Mouse (Mus musculus) heart, embryonic 10.5 days (tissue): ENCODE results near the gene Slc22a29. TPM values are rescaled to one million over a fixed set of nuclear protein-coding genes. Genes with fewer than 3 reads are reported as not detected.
"Not testable (repeated sequence)": the region's sequence is repeated elsewhere in the genome, so short reads cannot be mapped to it uniquely, and the experiment has no call there.

Experiments
- DNase-seq: peaks from one replicate; pipeline ENCODE4 v3.0.0-alpha.2; 2017; ENCODE audit warnings: low spot score
- H3K27ac ChIP-seq: fragments of 300-500 bp; sonication (generic); 2 replicates; pipeline ENCODE4 v1.5.1; 2016; ENCODE audit warnings: mild to moderate bottlenecking
- H3K27me3 ChIP-seq: fragments of 300-500 bp; sonication (generic); 2 replicates; pipeline ENCODE4 v1.6.1; 2016; ENCODE audit warnings: mild to moderate bottlenecking; ENCODE audit not compliant: poor library complexity, insufficient read depth, severe bottlenecking
- H3K36me3 ChIP-seq: fragments of 300-500 bp; sonication (generic); 2 replicates; pipeline ENCODE4 v1.6.1; 2016; ENCODE audit warnings: mild to moderate bottlenecking, moderate library complexity
- H3K4me1 ChIP-seq: fragments of 300-500 bp; sonication (generic); 2 replicates; pipeline ENCODE4 v1.6.1; 2016; ENCODE audit warnings: mild to moderate bottlenecking
- H3K4me3 ChIP-seq: fragments of 300-500 bp; sonication (generic); 2 replicates; pipeline ENCODE4 v1.5.1; 2016; ENCODE audit warnings: mild to moderate bottlenecking, moderate library complexity
- H3K9me3 ChIP-seq: fragments of 300-500 bp; sonication (generic); 2 replicates; pipeline ENCODE4 v1.6.1; 2016; ENCODE audit warnings: mild to moderate bottlenecking, moderate library complexity
- WGBS: fragments of 180-500 bp; shearing (Covaris S2); methylation state at CpG from one replicate; pipeline ENCODE4 v1.1.7; 2016; 5-methylcytosine and 5-hydroxymethylcytosine counted together
- polyA plus RNA-seq: library from polyadenylated mRNA; unstranded; fragments of >200 nt; fragmentation: Nextera tagmentation; extraction: Ambion mirVana; gene quantifications from 2 replicates; pipeline ENCODE4 v1.2.1, GENCODE M21; 2016

The Slc22a29 gene
- polyA plus RNA-seq: not detected in 2 replicates

DNA sequence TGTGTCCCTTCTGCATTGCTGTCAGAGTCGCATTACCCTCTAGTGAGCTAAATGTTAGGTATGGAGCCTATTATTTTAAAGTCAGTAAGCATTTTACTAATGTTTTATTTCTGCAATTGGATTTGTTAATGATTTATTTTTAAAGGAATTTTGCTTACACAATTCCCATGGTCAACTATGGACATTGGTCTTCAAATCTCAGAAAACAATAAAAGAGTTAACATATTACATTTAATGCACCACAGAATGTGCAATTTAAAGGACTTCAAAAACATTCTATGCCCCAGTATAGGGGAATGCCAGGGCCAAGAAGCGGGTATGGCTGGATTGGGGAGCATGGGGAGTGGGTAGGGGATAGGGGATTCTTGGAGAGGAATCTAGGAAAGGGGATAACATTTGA is at the start of gene Slc22a29:
Gene Slc22a29 (minus strand): TSS at position 101 of the 400 bp plus-strand sequence.
- Histone ChIP-seq H3K27me3 (no peaks in the 10 kb centered on the region), H3K4me3 (no peak within 1 kb of the TSS), H3K4me1 (no peaks in the 10 kb centered on the region), H3K27ac (no peak within 1 kb of the TSS), H3K9me3 (no peaks in the 10 kb centered on the region), H3K36me3 (no peaks in the 10 kb centered on the region)
- WGBS: 69% methylated on average over 2 of the region's 2 CpGs
- no peak for DNase-seq

DNA sequence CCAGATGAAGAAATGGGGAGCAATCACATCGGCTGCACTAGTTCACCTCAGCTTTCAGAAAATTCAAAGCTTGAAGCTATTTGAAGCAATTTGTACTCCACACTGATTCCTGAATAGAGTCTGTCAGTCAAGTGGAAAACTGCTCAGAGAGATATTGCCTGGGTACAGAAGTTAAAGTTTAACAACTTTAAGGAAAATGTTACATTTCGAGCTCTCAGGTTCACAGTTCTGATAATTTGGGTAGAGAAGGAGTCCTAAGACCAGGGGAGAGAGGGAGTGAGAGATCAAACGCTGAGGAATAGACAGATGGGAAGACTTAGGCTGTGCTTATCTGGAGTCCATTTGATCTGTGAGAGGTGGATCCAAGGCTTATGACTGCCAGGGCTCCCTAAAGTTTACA is 46.6 kb upstream of the Slc22a29 start:
- H3K9me3 ChIP-seq: no peaks in the 10 kb centered on the region
- H3K4me1 ChIP-seq: no peaks in the 10 kb centered on the region
- no peak for DNase-seq
- no peak overlapping the region for H3K27ac ChIP-seq
- WGBS: 66% methylated on average over 3 of the region's 3 CpGs
- no peaks in the 10 kb centered on the region for H3K36me3 ChIP-seq
- no peaks in the 10 kb centered on the region for H3K27me3 ChIP-seq
- no peak overlapping the region for H3K4me3 ChIP-seq

DNA sequence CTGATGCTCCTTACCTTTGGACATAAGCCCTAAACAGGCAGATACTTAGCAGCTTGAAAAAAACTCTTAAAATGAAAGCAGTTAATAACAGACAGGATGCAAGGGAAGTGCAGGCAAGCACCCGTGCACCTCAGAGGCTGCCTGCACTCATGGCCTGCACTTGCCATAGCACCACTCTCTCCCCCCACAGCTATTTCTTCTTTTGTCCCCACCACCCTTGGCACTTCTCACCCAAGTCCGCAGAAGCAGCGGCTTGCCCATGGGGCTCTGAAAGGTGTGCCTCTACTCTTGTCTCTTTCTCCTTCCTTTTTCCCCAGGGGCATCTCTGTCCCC is 34.0 kb upstream of the Slc22a29 start:
- 20% methylated on average over 3 of the region's 3 CpGs for WGBS
- DNase-seq: no peak

DNA sequence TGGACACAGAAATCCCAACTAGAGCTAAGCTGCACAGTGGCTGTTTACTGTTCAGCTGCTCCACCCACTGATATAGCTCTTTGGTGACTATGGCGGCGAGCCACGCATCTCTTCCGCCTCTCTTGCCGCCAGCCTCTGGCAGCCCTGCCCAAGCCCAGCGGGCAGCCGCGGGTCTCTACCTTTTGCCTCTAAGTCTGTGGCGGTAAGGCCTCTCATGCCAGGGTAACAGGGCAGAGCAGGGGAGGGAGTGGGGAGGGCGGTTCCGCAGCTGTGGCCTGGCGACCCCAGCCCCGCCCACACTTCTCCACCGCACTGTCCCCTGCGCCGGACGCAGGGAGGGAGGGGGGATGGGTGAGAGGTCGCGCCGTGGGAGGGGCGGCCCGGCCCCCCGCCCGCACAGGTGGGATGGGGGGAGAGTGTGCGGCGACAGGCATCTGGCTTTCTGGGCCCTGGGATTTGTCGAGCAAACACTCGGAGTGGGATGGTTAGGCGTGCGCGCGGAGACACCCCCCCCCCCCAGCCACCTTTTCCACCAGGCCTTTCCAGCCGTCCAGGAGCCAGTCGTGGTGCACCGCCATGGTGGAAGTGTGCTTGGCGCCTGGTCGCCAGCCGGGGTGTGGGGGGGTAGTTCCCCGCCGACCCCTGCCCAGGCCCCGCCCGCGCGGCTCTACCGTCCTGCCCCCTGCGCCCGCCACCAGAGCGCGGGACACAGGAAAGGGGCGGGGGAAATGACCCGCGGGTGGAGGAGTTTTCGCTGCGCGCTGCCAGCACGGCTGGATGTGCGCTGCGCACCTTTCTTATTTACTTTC is 33.4 kb upstream of the Slc22a29 start:
- H3K27me3 ChIP-seq: no peaks in the 10 kb centered on the region
- H3K27ac ChIP-seq: peak overlapping the region; percentile 92
- H3K4me1 ChIP-seq: no peaks in the 10 kb centered on the region
- WGBS: 8% methylated on average over 55 of the region's 58 CpGs
- DNase-seq: peak; percentile 82
- H3K4me3 ChIP-seq: peak overlapping the region; percentile 77
- H3K9me3 ChIP-seq: no peaks in the 10 kb centered on the region; the same call in 1 of the 2 replicates
- H3K36me3 ChIP-seq: no peaks in the 10 kb centered on the region

More for the DNA sequence above, 34.0 kb upstream of the Slc22a29 start:
- Histone ChIP-seq H3K27ac (peak overlapping the region; percentile 92), H3K27me3 (no peaks in the 10 kb centered on the region), H3K9me3 (no peaks in the 10 kb centered on the region; the same call in 1 of the 2 replicates), H3K4me3 (peak overlapping the region; percentile 77), H3K36me3 (no peaks in the 10 kb centered on the region), H3K4me1 (no peaks in the 10 kb centered on the region)

DNA sequence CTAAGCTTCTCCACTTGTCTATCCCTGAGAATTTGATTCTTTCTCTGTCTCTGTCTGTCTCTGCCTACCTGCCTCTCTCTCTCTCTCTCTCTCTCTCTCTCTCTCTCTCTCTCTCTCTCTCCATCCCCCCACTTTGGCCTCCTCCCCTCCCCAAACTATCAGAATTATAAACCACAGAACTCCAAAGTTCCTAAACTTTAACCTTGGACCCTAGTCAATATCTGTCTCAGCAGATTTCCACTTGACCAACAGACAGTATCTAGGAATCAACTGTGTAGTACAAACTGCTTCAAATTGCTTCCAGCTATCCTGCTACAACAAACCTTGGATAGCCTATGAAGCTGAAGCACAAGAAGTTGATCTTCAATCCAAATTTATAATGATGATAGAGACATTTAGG is 10.2 kb upstream of the Slc22a29 start:
- H3K4me3 ChIP-seq: no peak overlapping the region
- no peak overlapping the region for H3K27ac ChIP-seq
- no peaks in the 10 kb centered on the region for H3K36me3 ChIP-seq
- no peaks in the 10 kb centered on the region; the same call in 1 of the 2 replicates for H3K9me3 ChIP-seq
- no peaks in the 10 kb centered on the region for H3K4me1 ChIP-seq
- no peaks in the 10 kb centered on the region for H3K27me3 ChIP-seq
- no peak for DNase-seq

DNA sequence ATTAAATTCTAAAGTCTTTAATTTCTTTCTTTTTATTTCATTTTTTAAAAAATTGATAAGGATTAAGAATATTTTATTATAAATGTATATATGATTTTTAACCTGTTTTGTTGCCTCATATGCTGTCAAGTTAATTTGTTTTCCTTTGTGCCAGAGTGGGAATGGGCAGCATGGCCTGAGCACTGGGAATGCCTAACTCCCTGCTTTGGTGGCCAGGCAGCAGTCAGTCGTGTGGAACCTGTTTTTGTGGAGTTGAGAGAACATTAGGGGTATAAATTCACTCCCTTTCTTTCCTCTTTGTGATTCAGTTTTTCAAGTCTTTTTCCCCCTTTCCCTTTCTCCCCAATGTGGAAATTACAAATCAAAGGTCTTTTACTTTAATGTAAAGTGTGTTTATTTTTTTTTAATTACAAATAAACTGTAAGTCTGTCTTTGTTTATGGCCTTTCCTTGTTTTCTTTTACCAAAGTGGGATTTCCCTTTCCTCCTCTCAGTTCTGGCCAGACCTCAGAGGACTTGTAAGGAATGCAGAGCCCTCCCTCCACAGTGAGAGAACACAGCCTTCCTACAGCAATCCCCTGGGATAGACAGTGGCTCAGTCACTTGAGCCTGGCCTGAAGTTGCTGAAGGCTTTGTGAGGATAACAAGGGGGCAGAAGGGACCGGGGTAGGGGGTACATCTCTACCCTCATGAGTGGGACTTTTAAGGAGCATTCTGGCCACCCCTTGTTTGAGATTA is 69.7 kb downstream of the Slc22a29 start:
- Histone ChIP-seq H3K27ac (no peak overlapping the region), H3K9me3 (no peaks in the 10 kb centered on the region), H3K27me3 (no peaks in the 10 kb centered on the region), H3K36me3 (no peaks in the 10 kb centered on the region), H3K4me1 (no peaks in the 10 kb centered on the region), H3K4me3 (no peak overlapping the region)
- 56% methylated on average over 2 of the region's 2 CpGs for WGBS
- no peak for DNase-seq

DNA sequence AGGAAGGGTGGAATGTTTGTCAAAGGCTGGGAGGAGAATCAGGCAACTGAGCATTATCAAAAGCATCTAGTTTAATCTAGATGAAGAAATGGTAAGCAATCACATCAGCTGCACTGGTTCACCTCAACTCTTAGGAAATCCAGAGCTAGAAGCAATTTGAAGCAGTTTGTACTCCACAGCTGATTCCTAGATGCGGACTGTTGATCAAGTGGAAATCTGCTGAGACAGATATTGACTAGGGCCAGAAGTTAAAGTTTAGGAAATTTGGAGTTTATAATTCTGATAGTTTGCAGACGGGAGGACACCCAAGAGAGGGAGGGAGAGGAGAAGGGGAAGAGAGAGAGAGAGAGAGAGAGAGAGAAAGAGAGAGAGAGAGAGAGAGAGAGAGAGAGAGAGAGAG is 76.0 kb downstream of the Slc22a29 start:
- H3K4me1 ChIP-seq, H3K27me3 ChIP-seq, H3K9me3 ChIP-seq, H3K36me3 ChIP-seq, DNase-seq, H3K4me3 ChIP-seq, H3K27ac ChIP-seq: not testable (repeated sequence)
- 84% methylated on average over 2 of the region's 2 CpGs for WGBS

DNA sequence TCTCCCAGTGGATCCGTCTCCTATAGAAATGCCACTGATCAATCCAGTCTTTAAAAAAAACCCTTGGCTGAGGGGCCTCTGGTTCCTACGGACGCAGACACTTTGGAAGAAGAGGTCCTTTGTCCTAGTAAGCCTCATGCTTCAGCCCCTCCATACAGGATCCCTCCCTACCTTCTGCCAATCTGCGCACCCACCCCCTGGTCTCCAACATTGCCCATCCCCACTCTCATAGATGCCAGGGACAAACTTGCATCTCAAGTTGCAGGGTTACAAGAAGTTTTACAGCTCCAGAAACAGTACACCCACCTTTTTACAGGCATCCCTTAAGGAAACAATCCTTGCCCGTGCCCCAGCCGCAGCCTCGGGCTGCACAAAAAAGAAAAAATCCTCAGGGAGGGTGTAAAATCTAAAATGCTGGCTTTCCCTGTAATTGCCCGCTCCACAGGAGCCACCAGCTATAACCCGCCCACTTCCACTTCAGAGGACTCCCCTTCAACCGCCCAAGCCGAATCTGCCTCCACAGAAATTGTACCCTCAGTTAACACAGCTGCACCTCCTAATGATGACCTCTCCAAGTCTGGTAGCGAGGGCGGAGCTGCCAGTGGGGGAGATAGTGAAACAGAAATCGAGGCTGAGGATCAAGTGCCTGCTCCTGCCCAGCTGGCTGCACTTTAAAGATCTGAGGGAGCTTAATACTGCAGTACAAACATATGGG is 84.4 kb downstream of the Slc22a29 start:
- DNase-seq: not testable (repeated sequence)
- 62% methylated on average over 14 of the region's 14 CpGs for WGBS

DNA sequence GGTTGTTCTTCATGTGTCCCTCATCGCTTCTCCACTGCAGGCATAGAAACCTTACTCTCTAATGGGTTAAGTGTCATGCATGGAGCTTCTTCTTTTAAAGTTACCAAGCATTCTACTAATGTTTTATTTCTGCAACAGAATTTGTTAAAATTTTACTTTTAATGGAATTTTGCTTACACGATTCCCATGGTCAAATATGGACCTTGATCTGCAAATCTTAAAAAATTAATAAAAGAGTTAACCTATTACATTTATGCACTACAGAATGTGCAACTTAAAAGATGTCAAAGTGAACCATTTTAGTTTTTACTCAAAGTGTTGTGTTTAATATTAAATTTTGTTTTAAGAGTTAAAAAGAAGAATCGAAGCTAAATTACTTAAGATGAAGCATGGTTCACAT is 86.8 kb downstream of the Slc22a29 start, which contains the start of gene Slc22a28:
Gene Slc22a28 (minus strand): TSS at position 102 of the 400 bp plus-strand sequence.
- WGBS: 89% methylated on average over 2 of the region's 3 CpGs
- H3K36me3 ChIP-seq, H3K4me3 ChIP-seq, H3K4me1 ChIP-seq, H3K27ac ChIP-seq, DNase-seq, H3K27me3 ChIP-seq, H3K9me3 ChIP-seq: not testable (repeated sequence)

More for the DNA sequence above, 84.4 kb downstream of the Slc22a29 start:
- not testable (repeated sequence) for H3K27me3 ChIP-seq, H3K9me3 ChIP-seq, H3K4me3 ChIP-seq, H3K36me3 ChIP-seq, H3K27ac ChIP-seq, H3K4me1 ChIP-seq

Other genes with a start within 250 kb of the Slc22a29 start
- gene Slc22a28, start 86.9 kb downstream of the Slc22a29 start, polyA plus RNA-seq: not detected in 2 replicates
- 0.06 TPM in 1 of 2 replicates, not detected in the other for gene Slc22a30, start 186.2 kb upstream of the Slc22a29 start, polyA plus RNA-seq